28 mouse cellular contexts compared by ENCODE assay signal in the genomic region with DNA sequence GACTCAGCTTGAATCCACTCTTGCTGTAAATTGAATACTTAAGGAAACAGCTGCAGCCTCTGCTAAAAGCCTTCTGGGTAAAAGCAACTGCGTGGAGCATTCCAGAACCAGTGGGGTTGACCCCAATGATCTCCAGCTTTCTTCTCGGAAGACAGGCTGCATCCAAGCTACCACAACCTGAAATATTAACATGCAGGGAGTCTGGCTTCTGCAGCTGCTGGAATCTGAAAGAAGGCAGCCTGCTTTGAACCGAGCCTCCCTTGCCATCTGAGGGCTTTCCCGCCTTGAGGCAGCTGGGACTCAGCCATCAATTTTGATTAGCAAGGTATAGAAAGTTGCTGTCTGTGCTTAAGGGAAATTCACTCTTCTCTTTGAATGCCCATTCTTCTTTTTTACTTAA.
DNase-seq lines count a peak whose midpoint lies in the region; ATAC-seq and TF ChIP-seq lines count a peak whose summit lies in the region.
"Had no signal": no experiment of that assay in that cellular context is flagged by ENCODE, and none has a peak within 500 bp of the region (broad histone marks: within the 10 kb centered on the region; RNA-seq: fewer than 3 reads in every experiment).

No protein-coding gene starts in this region.

- H3K4me1 ChIP-seq in intestine, embryonic 14.5 days (replicated peaks; ENCODE audit: control insufficient read depth, insufficient read depth, low read length), result no peaks in the 10 kb centered on the region
- no peaks in the 10 kb centered on the region for H3K4me1 ChIP-seq in intestine, postnatal 0 days (replicated peaks; ENCODE audit: control insufficient read depth, insufficient read depth, low read length)
- H3K4me1 ChIP-seq in neural tube, embryonic 11.5 days (ENCODE audit: control insufficient read depth, insufficient read depth, low read length), result no peaks in the 10 kb centered on the region
- H3K4me1 ChIP-seq in neural tube, embryonic 13.5 days (replicated peaks), result peaks cover 18% of the 10 kb centered on the region
- H3K4me1 ChIP-seq in limb, embryonic 10.5 days, result no peaks in the 10 kb centered on the region
- H3K4me1 ChIP-seq: embryonic facial prominence, embryonic 10.5 days; embryonic facial prominence, embryonic 15.5 days; heart, embryonic 12.5 days; limb, embryonic 13.5 days; stomach, embryonic 15.5 days had no signal

- no peak overlapping the region for H3K4me2 ChIP-seq in intestine, embryonic 14.5 days (ENCODE audit: low read length)
- H3K4me2 ChIP-seq in intestine, postnatal 0 days (replicated peaks; ENCODE audit: low read depth), result no peak overlapping the region
- H3K4me2 ChIP-seq in neural tube, embryonic 11.5 days (ENCODE audit: low read depth), result no peak overlapping the region
- no peak overlapping the region for H3K4me2 ChIP-seq in neural tube, embryonic 13.5 days
- H3K4me2 ChIP-seq: embryonic facial prominence, embryonic 15.5 days; heart, embryonic 12.5 days; limb, embryonic 13.5 days; liver, embryonic 11.5 days; stomach, embryonic 15.5 days had no signal

- no peaks in the 10 kb centered on the region for H3K36me3 ChIP-seq in intestine, embryonic 14.5 days (ENCODE audit: control insufficient read depth, insufficient read depth, low read length)
- H3K36me3 ChIP-seq in intestine, postnatal 0 days (ENCODE audit: control insufficient read depth, insufficient read depth), result no peaks in the 10 kb centered on the region
- no peaks in the 10 kb centered on the region for H3K36me3 ChIP-seq in neural tube, embryonic 11.5 days (ENCODE audit: control insufficient read depth, insufficient read depth, low read length)
- H3K36me3 ChIP-seq in neural tube, embryonic 13.5 days, result no peaks in the 10 kb centered on the region
- H3K36me3 ChIP-seq in limb, embryonic 10.5 days, result no peaks in the 10 kb centered on the region
- H3K36me3 ChIP-seq: embryonic facial prominence, embryonic 10.5 days; embryonic facial prominence, embryonic 15.5 days; heart, embryonic 12.5 days; limb, embryonic 13.5 days; stomach, embryonic 15.5 days had no signal

- H3K9ac ChIP-seq in intestine, embryonic 14.5 days (ENCODE audit: low read length), result no peak overlapping the region
- H3K9ac ChIP-seq in intestine, postnatal 0 days (ENCODE audit: low read depth, low read length), result no peak overlapping the region
- H3K9ac ChIP-seq in neural tube, embryonic 11.5 days (ENCODE audit: low read length), result no peak overlapping the region
- no peak overlapping the region for H3K9ac ChIP-seq in neural tube, embryonic 13.5 days
- H3K9ac ChIP-seq: embryonic facial prominence, embryonic 15.5 days; heart, embryonic 12.5 days; limb, embryonic 13.5 days; stomach, embryonic 15.5 days had no signal

- H3K27ac ChIP-seq in intestine, embryonic 14.5 days (ENCODE audit: low read depth), result no peak overlapping the region
- no peak overlapping the region for H3K27ac ChIP-seq in intestine, postnatal 0 days (ENCODE audit: low read depth, low read length)
- no peak overlapping the region for H3K27ac ChIP-seq in neural tube, embryonic 11.5 days (ENCODE audit: low read depth, low read length)
- peak overlapping the region; percentile 62 for H3K27ac ChIP-seq in neural tube, embryonic 13.5 days (replicated peaks)
- no peak overlapping the region for H3K27ac ChIP-seq in limb, embryonic 10.5 days
- H3K27ac ChIP-seq: embryonic facial prominence, embryonic 10.5 days; embryonic facial prominence, embryonic 15.5 days; gastrocnemius, adult 2 months; hindbrain, postnatal 0 days; limb, embryonic 13.5 days; stomach, embryonic 15.5 days had no signal

- DNase-seq in intestine, embryonic 14.5 days (ENCODE audit: low spot score), result peak; percentile 28
- DNase-seq in neural tube, embryonic 11.5 days (ENCODE audit: low spot score), result peak; percentile 33
- DNase-seq in neural tube, embryonic 10.5 days (ENCODE audit: extremely low spot score, low spot score), result no peak
- DNase-seq in limb, embryonic 10.5 days (ENCODE audit: low spot score), result no peak
- DNase-seq: adrenal gland, adult 2 months; adrenal gland, postnatal 36 days; cerebellum, adult 2 months; cerebellum, postnatal 14 days; gastrocnemius, adult 2 months; gastrocnemius, postnatal 36 days; heart, adult 18-20 months; heart, postnatal 4 days; kidney, postnatal 14 days; layer of hippocampus, adult 9-11 months; lung, postnatal 36 days; right cerebral cortex, postnatal 25 days had no signal

- no peaks in the 10 kb centered on the region for H3K27me3 ChIP-seq in intestine, embryonic 14.5 days (replicated peaks; ENCODE audit: control insufficient read depth, insufficient read depth, low read length)
- no peaks in the 10 kb centered on the region for H3K27me3 ChIP-seq in intestine, postnatal 0 days (replicated peaks; ENCODE audit: control insufficient read depth, insufficient read depth, low read length)
- H3K27me3 ChIP-seq in neural tube, embryonic 11.5 days (ENCODE audit: control insufficient read depth, insufficient read depth, low read length), result no peaks in the 10 kb centered on the region
- H3K27me3 ChIP-seq in neural tube, embryonic 13.5 days, result no peaks in the 10 kb centered on the region
- no peaks in the 10 kb centered on the region for H3K27me3 ChIP-seq in limb, embryonic 10.5 days (ENCODE audit: low read depth, poor library complexity, severe bottlenecking)
- H3K27me3 ChIP-seq: CH12.LX; embryonic facial prominence, embryonic 15.5 days; heart, embryonic 12.5 days; limb, embryonic 13.5 days; stomach, embryonic 15.5 days had no signal

- H3K4me3 ChIP-seq in intestine, embryonic 14.5 days (ENCODE audit: low read depth, low read length), result no peak overlapping the region
- no peak overlapping the region for H3K4me3 ChIP-seq in intestine, postnatal 0 days (ENCODE audit: low read depth, low read length)
- no peak overlapping the region for H3K4me3 ChIP-seq in neural tube, embryonic 11.5 days (ENCODE audit: low read depth, low read length)
- no peak overlapping the region for H3K4me3 ChIP-seq in neural tube, embryonic 13.5 days
- H3K4me3 ChIP-seq in limb, embryonic 10.5 days, result no peak overlapping the region
- H3K4me3 ChIP-seq: embryonic facial prominence, embryonic 10.5 days; embryonic facial prominence, embryonic 15.5 days; gastrocnemius, adult 2 months; heart, embryonic 12.5 days; limb, embryonic 13.5 days; stomach, embryonic 15.5 days had no signal

- 66% methylated on average over 4 of the region's 4 CpGs for WGBS in intestine, embryonic 14.5 days
- 74% methylated on average over 4 of the region's 4 CpGs for WGBS in intestine, postnatal 0 days
- 51% methylated on average over 4 of the region's 4 CpGs for WGBS in neural tube, embryonic 11.5 days
- WGBS in neural tube, embryonic 13.5 days, result 25% methylated on average over 4 of the region's 4 CpGs
- WGBS in limb, embryonic 10.5 days, result 81% methylated on average over 4 of the region's 4 CpGs

- no peak for TF ChIP-seq CTCF in intestine, postnatal 0 days (IDR thresholded peaks at IDR 0.05; ENCODE audit: low read depth)

- no peak for ATAC-seq in intestine, embryonic 14.5 days (replicated peaks; ENCODE audit: low FRiP score, low TSS enrichment, low read depth)
- ATAC-seq in intestine, postnatal 0 days, result no peak
- peak; percentile 52 for ATAC-seq in neural tube, embryonic 11.5 days (ENCODE audit: insufficient read depth, low FRiP score, low TSS enrichment)
- no peak for ATAC-seq in neural tube, embryonic 13.5 days (ENCODE audit: low read depth)
- ATAC-seq: activated CD4-positive, CD25-positive, alpha-beta regulatory T cell, adult 4 months; intestine, embryonic 16.5 days had no signal

- H3K9me3 ChIP-seq in intestine, embryonic 14.5 days (ENCODE audit: control insufficient read depth, low read length), result no peaks in the 10 kb centered on the region
- H3K9me3 ChIP-seq in intestine, postnatal 0 days (ENCODE audit: control insufficient read depth), result no peaks in the 10 kb centered on the region
- no peaks in the 10 kb centered on the region for H3K9me3 ChIP-seq in neural tube, embryonic 11.5 days (ENCODE audit: control insufficient read depth, low read length)
- peaks cover 14% of the 10 kb centered on the region; the same call in 1 of the 2 replicates for H3K9me3 ChIP-seq in neural tube, embryonic 13.5 days
- H3K9me3 ChIP-seq in limb, embryonic 10.5 days (replicated peaks), result 0 out of 2 replicates have a peak, but pooled peaks cover 3% of the 10 kb centered on the region
- H3K9me3 ChIP-seq: embryonic facial prominence, embryonic 15.5 days; limb, embryonic 13.5 days; stomach, embryonic 15.5 days had no signal

Comparison
In these comparisons a context has a peak if more than half of its experiments do, and no peak if none do; other contexts are left out.
1. DNase-seq: peak in intestine, embryonic 14.5 days (single experiment) and neural tube, embryonic 11.5 days (single experiment); none in neural tube, embryonic 10.5 days (single experiment) and limb, embryonic 10.5 days (single experiment).